Comparison of ENCODE assay signal across 8 mouse cellular contexts in the genomic region with DNA sequence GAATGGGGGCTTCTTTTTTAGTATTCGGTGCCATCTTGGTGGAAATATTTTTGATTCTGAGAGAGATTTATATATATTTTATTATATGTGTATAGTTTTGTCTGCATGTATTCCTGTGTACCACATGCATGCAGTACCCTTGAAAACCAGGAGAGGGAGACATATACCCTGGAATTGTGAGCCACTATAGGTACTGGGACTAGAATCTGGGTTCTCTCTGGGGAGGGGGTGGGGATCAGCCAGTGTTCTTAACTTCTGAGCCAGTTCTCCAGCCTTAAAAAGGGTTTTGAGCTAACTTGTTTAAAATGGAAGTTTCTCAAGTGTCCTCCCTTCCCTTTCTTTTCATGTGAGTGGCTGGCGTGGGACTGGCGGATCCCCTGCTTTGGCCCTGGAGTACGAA. TPM values are rescaled to one million over a fixed set of nuclear protein-coding genes. Genes with fewer than 3 reads are reported as not detected.
DNase-seq lines count a peak whose midpoint lies in the region; ATAC-seq and TF ChIP-seq lines count a peak whose summit lies in the region.

No protein-coding gene starts in this region.

- peak; percentile 57; the same call in 1 of the 2 replicates for ATAC-seq in forebrain, embryonic 14.5 days
- no peak for ATAC-seq in forebrain, embryonic 16.5 days
- peak; percentile 58 for ATAC-seq in erythroid progenitor cell, adult 5-6 weeks (replicated peaks; ENCODE audit: low FRiP score, poor library complexity, severe bottlenecking)

- no peak overlapping the region for H3K4me2 ChIP-seq in forebrain, embryonic 14.5 days (ENCODE audit: low read length)
- H3K4me2 ChIP-seq in forebrain, embryonic 16.5 days (ENCODE audit: low read length) = no peak overlapping the region

- no peaks in the 10 kb centered on the region for H3K9me3 ChIP-seq in forebrain, embryonic 14.5 days (replicated peaks; ENCODE audit: control insufficient read depth, low read length)
- no peaks in the 10 kb centered on the region for H3K9me3 ChIP-seq in forebrain, embryonic 16.5 days (ENCODE audit: control insufficient read depth, low read length)

- H3K36me3 ChIP-seq in forebrain, embryonic 14.5 days (ENCODE audit: control insufficient read depth, insufficient read depth, low read length) = no peaks in the 10 kb centered on the region
- no peaks in the 10 kb centered on the region for H3K36me3 ChIP-seq in forebrain, embryonic 16.5 days (ENCODE audit: control insufficient read depth, insufficient read depth)

- peak; percentile 72; the same call in 1 of the 2 replicates for TF ChIP-seq CTCF in brain, embryonic 14.5 days (IDR thresholded peaks at IDR 0.05; ENCODE audit: borderline replicate concordance, extremely low read depth, insufficient read depth, insufficient read length)
- TF ChIP-seq CTCF in lung, adult 2 months (IDR thresholded peaks at IDR 0.05; ENCODE audit: insufficient read depth, low read length) = 0 out of 2 replicates have a peak, but pooled peaks have one; percentile 3

- H3K27ac ChIP-seq in forebrain, embryonic 14.5 days (ENCODE audit: low read depth, low read length) = no peak overlapping the region
- no peak overlapping the region for H3K27ac ChIP-seq in forebrain, embryonic 16.5 days (ENCODE audit: low read length)

- TF ChIP-seq POLR2A in brain, embryonic 14.5 days (IDR thresholded peaks at IDR 0.05; ENCODE audit: borderline replicate concordance, extremely low read depth, insufficient read depth, insufficient read length, poor library complexity, severe bottlenecking) = no peak
- no peak for TF ChIP-seq POLR2A in lung, adult 2 months (IDR thresholded peaks at IDR 0.05; ENCODE audit: borderline replicate concordance, extremely low read depth, low read depth, low read length)

- peak; percentile 82 for DNase-seq in forebrain, embryonic 14.5 days (ENCODE audit: low spot score)
- peak; percentile 59 to 68 for DNase-seq in B cell, adult 2 months
- peak; percentile 76 for DNase-seq in brain, embryonic 14.5 days (ENCODE audit: low read depth)
- peak; percentile 63 for DNase-seq in kidney, postnatal 10 days
- DNase-seq in lung, adult 2 months = no peak
- DNase-seq in right cerebral cortex, postnatal 4 days = peak; percentile 35

- no peaks in the 10 kb centered on the region for H3K27me3 ChIP-seq in forebrain, embryonic 14.5 days (replicated peaks; ENCODE audit: control insufficient read depth, insufficient read depth, low read length)
- H3K27me3 ChIP-seq in forebrain, embryonic 16.5 days (replicated peaks; ENCODE audit: control insufficient read depth, insufficient read depth, low read length) = no peaks in the 10 kb centered on the region

- H3K4me3 ChIP-seq in forebrain, embryonic 14.5 days (ENCODE audit: low read depth, low read length) = no peak overlapping the region
- H3K4me3 ChIP-seq in forebrain, embryonic 16.5 days (replicated peaks; ENCODE audit: low read length) = no peak overlapping the region
- no peak overlapping the region for H3K4me3 ChIP-seq in lung, adult 2 months (replicated peaks; ENCODE audit: extremely low read depth, low read depth, low read length)

- 66% methylated on average over 4 of the region's 4 CpGs for WGBS in forebrain, embryonic 14.5 days
- 48% methylated on average over 4 of the region's 4 CpGs for WGBS in forebrain, embryonic 16.5 days
- WGBS in lung, adult 2 months = 73% methylated on average over 4 of the region's 4 CpGs

- H3K4me1 ChIP-seq in forebrain, embryonic 14.5 days (ENCODE audit: control insufficient read depth, insufficient read depth, low read length) = no peaks in the 10 kb centered on the region
- no peaks in the 10 kb centered on the region for H3K4me1 ChIP-seq in forebrain, embryonic 16.5 days (replicated peaks; ENCODE audit: control insufficient read depth, insufficient read depth, low read length)
- H3K4me1 ChIP-seq in lung, adult 2 months (ENCODE audit: control insufficient read depth, insufficient read depth, low read length) = no peaks in the 10 kb centered on the region

- H3K9ac ChIP-seq in forebrain, embryonic 14.5 days (ENCODE audit: low read length) = no peak overlapping the region
- H3K9ac ChIP-seq in forebrain, embryonic 16.5 days (replicated peaks; ENCODE audit: low read depth, low read length) = no peak overlapping the region

RNA-seq across cellular contexts. Expression of gene Itgal, which starts 12.8 kb away (rescaled TPM):
- polyA plus RNA-seq in forebrain, embryonic 14.5 days (2014; fragmentation: Nextera tagmentation; extraction: Ambion mirVana) = 0.17 and 0.23 TPM in 2 replicates
- polyA plus RNA-seq in forebrain, embryonic 16.5 days (2015; fragmentation: Nextera tagmentation; extraction: Ambion mirVana) = 0.16 and 0.20 TPM in 2 replicates
- 0.47 and 0.49 TPM in 2 replicates for polyA plus RNA-seq in brain, embryonic 14.5 days (2012; rRNA removed)
- total RNA-seq in erythroid progenitor cell, adult 5-6 weeks (2015; ENCODE audit: low replicate concordance) = 14.3 and 18.7 TPM in 2 replicates
- total RNA-seq in erythroid progenitor cell, adult 5-6 weeks (2017; ENCODE audit: low replicate concordance) = 2.1 and 3.9 TPM in 2 replicates
- polyA plus RNA-seq in lung, adult 2 months (2012; rRNA removed) = 28.2 and 36.9 TPM in 2 replicates

RNA-seq across cellular contexts. Expression of gene Sephs2, which starts 35.0 kb away (rescaled TPM):
- 59.4 and 62.5 TPM in 2 replicates for polyA plus RNA-seq in forebrain, embryonic 14.5 days (2014; fragmentation: Nextera tagmentation; extraction: Ambion mirVana)
- 48.3 and 49.2 TPM in 2 replicates for polyA plus RNA-seq in forebrain, embryonic 16.5 days (2015; fragmentation: Nextera tagmentation; extraction: Ambion mirVana)
- 21.5 and 28.6 TPM in 2 replicates for polyA plus RNA-seq in brain, embryonic 14.5 days (2012; rRNA removed)
- 16.8 and 18.0 TPM in 2 replicates for total RNA-seq in erythroid progenitor cell, adult 5-6 weeks (2015; ENCODE audit: low replicate concordance)
- total RNA-seq in erythroid progenitor cell, adult 5-6 weeks (2017; ENCODE audit: low replicate concordance) = 25.8 and 29.0 TPM in 2 replicates
- polyA plus RNA-seq in lung, adult 2 months (2012; rRNA removed) = 15.4 and 16.2 TPM in 2 replicates

RNA-seq across cellular contexts. Expression of gene Zfp768, which starts 36.5 kb away (rescaled TPM):
- 3.5 and 3.6 TPM in 2 replicates for polyA plus RNA-seq in forebrain, embryonic 14.5 days (2014; fragmentation: Nextera tagmentation; extraction: Ambion mirVana)
- 10.5 and 10.6 TPM in 2 replicates for polyA plus RNA-seq in forebrain, embryonic 16.5 days (2015; fragmentation: Nextera tagmentation; extraction: Ambion mirVana)
- 44.6 and 50.5 TPM in 2 replicates for polyA plus RNA-seq in brain, embryonic 14.5 days (2012; rRNA removed)
- 0.72 TPM in 1 of 2 replicates, not detected in the other for total RNA-seq in erythroid progenitor cell, adult 5-6 weeks (2015; ENCODE audit: low replicate concordance)
- 0.39 and 1.3 TPM in 2 replicates for total RNA-seq in erythroid progenitor cell, adult 5-6 weeks (2017; ENCODE audit: low replicate concordance)
- 31.7 and 35.5 TPM in 2 replicates for polyA plus RNA-seq in lung, adult 2 months (2012; rRNA removed)

RNA-seq across cellular contexts. Expression of gene Dctpp1, which starts 48.4 kb away (rescaled TPM):
- polyA plus RNA-seq in forebrain, embryonic 14.5 days (2014; fragmentation: Nextera tagmentation; extraction: Ambion mirVana) = 169 and 219 TPM in 2 replicates
- polyA plus RNA-seq in forebrain, embryonic 16.5 days (2015; fragmentation: Nextera tagmentation; extraction: Ambion mirVana) = 143 and 147 TPM in 2 replicates
- 82.3 and 131 TPM in 2 replicates for polyA plus RNA-seq in brain, embryonic 14.5 days (2012; rRNA removed)
- 12.2 and 21.6 TPM in 2 replicates for total RNA-seq in erythroid progenitor cell, adult 5-6 weeks (2015; ENCODE audit: low replicate concordance)
- total RNA-seq in erythroid progenitor cell, adult 5-6 weeks (2017; ENCODE audit: low replicate concordance) = 6.2 and 11.1 TPM in 2 replicates
- polyA plus RNA-seq in lung, adult 2 months (2012; rRNA removed) = 17.6 and 17.9 TPM in 2 replicates

Comparison
In these comparisons a context has a peak if more than half of its experiments do, and no peak if none do; other contexts are left out.
1. RNA of gene Itgal, which starts 12.8 kb away (polyA plus RNA-seq): 28.2 to 36.9 TPM in lung, adult 2 months; 0.47 to 0.49 TPM in brain, embryonic 14.5 days, 0.17 to 0.23 TPM in forebrain, embryonic 14.5 days and 0.16 to 0.20 TPM in forebrain, embryonic 16.5 days; every median in the first group is over 10 times any median in the second.